Mouse (Mus musculus) embryonic facial prominence, embryonic 13.5 days (tissue): ENCODE measurements at regions not wholly inside any gene's neighbourhood (a gene's known extent, or its start where the extent isn't known, plus 50 kb on each side); places are given as distances from the start of the nearest gene placed in this dataset.

Experiments
- ATAC-seq: fragments of 200-750 bp; cut with Nextera tagmentation; 2 replicates; pipeline ENCODE4 v1.8.0; 2017; ENCODE audit warnings: low read depth; ENCODE audit not compliant: insufficient number of reproducible peaks, insufficient read depth, low FRiP score, low TSS enrichment
- H3K27ac ChIP-seq: fragments of 300-500 bp; sonication (generic); 2 replicates; pipeline ENCODE4 v1.5.1; 2015; ENCODE audit warnings: moderate library complexity, mild to moderate bottlenecking, inconsistent platforms
- H3K27me3 ChIP-seq: fragments of 300-500 bp; sonication (generic); 2 replicates; pipeline ENCODE4 v1.6.1; 2015; ENCODE audit warnings: mild to moderate bottlenecking, inconsistent platforms
- H3K36me3 ChIP-seq: fragments of 300-500 bp; sonication (generic); 2 replicates; pipeline ENCODE4 v1.6.1; 2015; ENCODE audit warnings: mild to moderate bottlenecking, inconsistent platforms
- H3K4me1 ChIP-seq: fragments of 300-500 bp; sonication (generic); 2 replicates; pipeline ENCODE4 v1.6.1; 2015; ENCODE audit warnings: inconsistent platforms
- H3K4me2 ChIP-seq: fragments of 300-500 bp; sonication (generic); 2 replicates; pipeline ENCODE4 v1.6.1; 2015; ENCODE audit warnings: moderate library complexity, mild to moderate bottlenecking, inconsistent platforms
- H3K4me3 ChIP-seq: fragments of 300-500 bp; sonication (generic); 2 replicates; pipeline ENCODE4 v1.5.1; 2015; ENCODE audit warnings: mild to moderate bottlenecking, inconsistent platforms
- H3K9ac ChIP-seq: fragments of 300-500 bp; sonication (generic); 2 replicates; pipeline ENCODE4 v1.6.1; 2015; ENCODE audit warnings: mild to moderate bottlenecking, inconsistent platforms
- H3K9me3 ChIP-seq: fragments of 300-500 bp; sonication (generic); 2 replicates; pipeline ENCODE4 v1.6.1; 2016; ENCODE audit warnings: inconsistent platforms
- WGBS: fragments of 180-500 bp; shearing (Covaris S2); methylation state at CpG from one replicate; pipeline ENCODE4 v1.1.7; 2015; ENCODE audit warnings: mixed read lengths; 5-methylcytosine and 5-hydroxymethylcytosine counted together

- no peak overlapping the region for H3K9ac ChIP-seq
- H3K4me2 ChIP-seq: no peak overlapping the region
- no peak for ATAC-seq
- no peak overlapping the region for H3K4me3 ChIP-seq
- no peak overlapping the region for H3K27ac ChIP-seq
- 76% methylated on average over 5 of the region's 5 CpGs for WGBS
- H3K27me3 ChIP-seq: no peaks in the 10 kb centered on the region
- H3K36me3 ChIP-seq: no peaks in the 10 kb centered on the region
- no peaks in the 10 kb centered on the region for H3K9me3 ChIP-seq
- H3K4me1 ChIP-seq: no peaks in the 10 kb centered on the region
Observed at GRCm38 (mm10) chr14:76964046-76964445, 72.5 kb upstream of the Ccdc122 start.

GRCm38 (mm10) chr14:76958875-76959274 is 77.7 kb upstream of the Ccdc122 start:
- no peak for ATAC-seq
- 47% methylated on average over 10 of the region's 10 CpGs for WGBS
- H3K9ac ChIP-seq: no peak overlapping the region
- peaks cover 11% of the 10 kb centered on the region for H3K4me1 ChIP-seq
- H3K4me2 ChIP-seq: no peak overlapping the region
- H3K36me3 ChIP-seq: no peaks in the 10 kb centered on the region
- no peaks in the 10 kb centered on the region for H3K27me3 ChIP-seq
- H3K27ac ChIP-seq: no peak overlapping the region
- no peaks in the 10 kb centered on the region for H3K9me3 ChIP-seq
- H3K4me3 ChIP-seq: no peak overlapping the region

- H3K9me3 ChIP-seq: no peaks in the 10 kb centered on the region
- H3K4me3 ChIP-seq: no peak overlapping the region
- no peaks in the 10 kb centered on the region for H3K27me3 ChIP-seq
- no peak overlapping the region for H3K9ac ChIP-seq
- no peak for ATAC-seq
- no peak overlapping the region for H3K4me2 ChIP-seq
- H3K27ac ChIP-seq: no peak overlapping the region
- 47% methylated on average over 2 of the region's 2 CpGs for WGBS
- H3K36me3 ChIP-seq: no peaks in the 10 kb centered on the region
- peaks cover 21% of the 10 kb centered on the region for H3K4me1 ChIP-seq
Observed at GRCm38 (mm10) chr14:76957136-76957535, 79.4 kb upstream of the Ccdc122 start.

- Histone ChIP-seq H3K4me3 (no peak overlapping the region), H3K27me3 (no peaks in the 10 kb centered on the region), H3K9ac (no peak overlapping the region), H3K27ac (peak overlapping the region; percentile 60), H3K9me3 (no peaks in the 10 kb centered on the region), H3K36me3 (no peaks in the 10 kb centered on the region), H3K4me2 (no peak overlapping the region), H3K4me1 (peaks cover 36% of the 10 kb centered on the region)
- ATAC-seq: no peak
- 71% methylated on average over 2 of the region's 2 CpGs for WGBS
Observed at GRCm38 (mm10) chr14:76953171-76953570, 83.4 kb upstream of the Ccdc122 start.

- Histone ChIP-seq H3K36me3 (no peaks in the 10 kb centered on the region), H3K27me3 (no peaks in the 10 kb centered on the region), H3K9me3 (no peaks in the 10 kb centered on the region), H3K9ac (no peak overlapping the region), H3K4me1 (peaks cover 36% of the 10 kb centered on the region), H3K27ac (no peak overlapping the region), H3K4me2 (no peak overlapping the region), H3K4me3 (no peak overlapping the region)
- WGBS: 63% methylated on average over 4 of the region's 4 CpGs
- ATAC-seq: no peak
Observed at GRCm38 (mm10) chr14:76951450-76951849, 85.1 kb upstream of the Ccdc122 start.

GRCm38 (mm10) chr14:76949388-76949787 is 87.2 kb upstream of the Ccdc122 start:
- Histone ChIP-seq H3K9ac (no peak overlapping the region), H3K36me3 (no peaks in the 10 kb centered on the region), H3K4me3 (no peak overlapping the region), H3K9me3 (no peaks in the 10 kb centered on the region), H3K4me2 (no peak overlapping the region), H3K27me3 (no peaks in the 10 kb centered on the region), H3K4me1 (peaks cover 26% of the 10 kb centered on the region), H3K27ac (no peak overlapping the region)
- 77% methylated on average over 3 of the region's 3 CpGs for WGBS
- ATAC-seq: no peak

GRCm38 (mm10) chr14:76948948-76949347 is 87.6 kb upstream of the Ccdc122 start:
- no peak for ATAC-seq
- no peak overlapping the region for H3K27ac ChIP-seq
- 41% methylated on average over 3 of the region's 3 CpGs for WGBS
- no peaks in the 10 kb centered on the region for H3K27me3 ChIP-seq
- H3K4me3 ChIP-seq: no peak overlapping the region
- H3K36me3 ChIP-seq: no peaks in the 10 kb centered on the region
- H3K9ac ChIP-seq: no peak overlapping the region
- H3K4me1 ChIP-seq: peaks cover 25% of the 10 kb centered on the region
- no peak overlapping the region for H3K4me2 ChIP-seq
- no peaks in the 10 kb centered on the region for H3K9me3 ChIP-seq

GRCm38 (mm10) chr14:76948481-76948880 is 88.1 kb upstream of the Ccdc122 start:
- peaks cover 25% of the 10 kb centered on the region for H3K4me1 ChIP-seq
- no peaks in the 10 kb centered on the region for H3K27me3 ChIP-seq
- no peak overlapping the region for H3K4me3 ChIP-seq
- H3K4me2 ChIP-seq: no peak overlapping the region
- H3K36me3 ChIP-seq: no peaks in the 10 kb centered on the region
- H3K9me3 ChIP-seq: no peaks in the 10 kb centered on the region
- 75% methylated on average over 6 of the region's 6 CpGs for WGBS
- H3K27ac ChIP-seq: no peak overlapping the region
- H3K9ac ChIP-seq: no peak overlapping the region
- no peak for ATAC-seq

GRCm38 (mm10) chr14:76947148-76947547 is 89.4 kb upstream of the Ccdc122 start:
- Histone ChIP-seq H3K9me3 (no peaks in the 10 kb centered on the region), H3K4me2 (no peak overlapping the region), H3K4me1 (peaks cover 15% of the 10 kb centered on the region), H3K4me3 (no peak overlapping the region), H3K9ac (no peak overlapping the region), H3K36me3 (no peaks in the 10 kb centered on the region), H3K27me3 (no peaks in the 10 kb centered on the region), H3K27ac (no peak overlapping the region)
- ATAC-seq: no peak
- WGBS: 43% methylated on average over 3 of the region's 3 CpGs

- Histone ChIP-seq H3K4me2 (no peak overlapping the region), H3K9me3 (no peaks in the 10 kb centered on the region), H3K27ac (no peak overlapping the region), H3K4me3 (no peak overlapping the region), H3K36me3 (no peaks in the 10 kb centered on the region), H3K27me3 (no peaks in the 10 kb centered on the region), H3K9ac (no peak overlapping the region), H3K4me1 (peaks cover 9% of the 10 kb centered on the region; the same call in 1 of the 2 replicates)
- WGBS: 85% methylated on average over 6 of the region's 6 CpGs
- ATAC-seq: no peak
Observed at GRCm38 (mm10) chr14:76945626-76946025, 90.9 kb upstream of the Ccdc122 start.

- H3K4me3 ChIP-seq: no peak overlapping the region
- H3K27ac ChIP-seq: no peak overlapping the region
- ATAC-seq: no peak
- no peak overlapping the region for H3K4me2 ChIP-seq
- WGBS: 79% methylated on average over 10 of the region's 10 CpGs
- peaks cover 7% of the 10 kb centered on the region for H3K4me1 ChIP-seq
- no peaks in the 10 kb centered on the region for H3K36me3 ChIP-seq
- no peak overlapping the region for H3K9ac ChIP-seq
- no peaks in the 10 kb centered on the region for H3K9me3 ChIP-seq
- no peaks in the 10 kb centered on the region for H3K27me3 ChIP-seq
Observed at GRCm38 (mm10) chr14:76941474-76942212, 94.9 kb upstream of the Ccdc122 start.

GRCm38 (mm10) chr14:76940507-76940906 is 96.1 kb upstream of the Ccdc122 start:
- Histone ChIP-seq H3K4me1 (peaks cover 7% of the 10 kb centered on the region), H3K36me3 (no peaks in the 10 kb centered on the region), H3K9ac (no peak overlapping the region), H3K4me2 (no peak overlapping the region), H3K9me3 (no peaks in the 10 kb centered on the region), H3K27me3 (no peaks in the 10 kb centered on the region), H3K4me3 (no peak overlapping the region), H3K27ac (no peak overlapping the region)
- ATAC-seq: no peak
- 81% methylated on average over 4 of the region's 4 CpGs for WGBS
